Mouse (Mus musculus) ovary, postnatal 14 days (tissue): Measurements from ENCODE around the gene E330034G19Rik.
A peak's percentile ranks its signal among the peaks of the same experiment; 100 is the strongest.
"Not testable (repeated sequence)": the region's sequence is repeated elsewhere in the genome, so short reads cannot be mapped to it uniquely, and the experiment has no call there.

Experiments
- DNase-seq: peaks from one replicate; pipeline ENCODE4 v3.0.0; 2022; ENCODE audit warnings: low spot score

E330034G19Rik gene

DNA sequence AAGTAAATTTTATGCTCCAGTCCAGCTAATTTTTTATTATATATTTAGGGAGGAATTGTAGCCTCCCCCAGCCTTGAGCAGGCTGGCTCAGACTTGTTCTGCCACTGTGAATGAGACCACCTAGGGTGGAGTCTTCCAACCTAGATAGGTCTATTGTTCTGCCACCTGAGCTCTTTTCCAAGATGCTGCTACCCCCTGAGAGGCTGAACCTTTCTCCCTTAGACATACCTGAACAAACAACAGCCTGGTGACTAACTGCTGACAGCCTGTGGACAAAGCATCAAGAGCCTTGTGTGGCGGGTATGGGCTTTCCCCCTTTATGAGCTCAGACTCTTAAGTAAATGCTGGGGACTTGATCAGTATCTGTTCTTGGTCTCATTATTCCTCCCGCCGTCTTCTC is 54.0 kb downstream of the E330034G19Rik start:
- not testable (repeated sequence) for DNase-seq

DNA sequence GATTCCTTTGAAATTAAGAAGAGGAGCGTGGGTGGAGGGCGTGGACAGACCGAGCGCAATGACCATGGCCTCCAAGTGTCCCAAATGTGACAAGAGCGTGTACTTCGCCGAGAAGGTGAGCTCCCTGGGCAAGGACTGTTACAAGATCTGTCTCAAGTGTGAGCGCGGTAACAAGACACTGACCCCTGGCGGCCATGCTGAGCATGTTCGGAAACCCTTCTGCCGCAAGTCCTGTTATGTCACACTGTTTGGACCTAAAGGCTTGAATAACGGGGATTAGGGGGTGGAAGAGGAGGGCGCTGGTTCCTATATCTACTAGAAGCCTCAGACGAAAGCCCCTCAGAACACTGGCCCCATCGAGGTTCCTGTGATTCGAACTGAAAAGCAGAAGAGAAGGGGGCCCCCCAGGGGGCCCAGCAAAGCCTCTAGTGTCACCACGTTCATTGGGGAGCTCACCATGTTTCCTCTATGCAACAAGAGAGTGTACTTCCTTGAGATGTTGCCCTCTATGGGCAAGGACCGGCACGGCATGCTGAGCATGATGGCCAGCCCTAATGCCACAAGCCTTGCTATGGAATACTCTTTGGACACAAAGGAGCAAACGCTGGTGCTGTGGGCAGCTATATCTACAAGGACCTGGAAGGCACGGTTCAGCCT is 65.4 kb downstream of the E330034G19Rik start:
- peak; percentile 19 for DNase-seq
